Mouse (Mus musculus) brain, embryonic 14.5 days (tissue): Measurements from ENCODE around the gene Zc3h18.

Source experiments
- CTCF ChIP-seq: fragments of 200-500 bp; IDR thresholded peaks from 2 replicates; pipeline ENCODE4 v1.5.1; 2012; ENCODE audit warnings: inconsistent platforms, mild to moderate bottlenecking, moderate library complexity, borderline replicate concordance; ENCODE audit not compliant: insufficient read depth, insufficient read length; ENCODE audit errors: extremely low read depth
- POLR2A ChIP-seq: fragments of 200-500 bp; IDR thresholded peaks from 2 replicates; pipeline ENCODE4 v1.6.1; 2012; ENCODE audit warnings: mild to moderate bottlenecking, inconsistent platforms, borderline replicate concordance; ENCODE audit not compliant: poor library complexity, insufficient read depth, insufficient read length, severe bottlenecking; ENCODE audit errors: extremely low read depth

- peak; percentile 11; the same call in 1 of the 2 replicates for TF ChIP-seq CTCF
- TF ChIP-seq POLR2A = no peak
These were observed 12.9 kb downstream of the Zc3h18 start for GRCm38 (mm10) chr8:122389357-122389756.
